Mouse (Mus musculus): ENCODE measurements at regions not wholly inside any gene's neighbourhood (a gene's known extent, or its start where the extent isn't known, plus 50 kb on each side); places are given as distances from the start of the nearest gene placed in this dataset.

DNA sequence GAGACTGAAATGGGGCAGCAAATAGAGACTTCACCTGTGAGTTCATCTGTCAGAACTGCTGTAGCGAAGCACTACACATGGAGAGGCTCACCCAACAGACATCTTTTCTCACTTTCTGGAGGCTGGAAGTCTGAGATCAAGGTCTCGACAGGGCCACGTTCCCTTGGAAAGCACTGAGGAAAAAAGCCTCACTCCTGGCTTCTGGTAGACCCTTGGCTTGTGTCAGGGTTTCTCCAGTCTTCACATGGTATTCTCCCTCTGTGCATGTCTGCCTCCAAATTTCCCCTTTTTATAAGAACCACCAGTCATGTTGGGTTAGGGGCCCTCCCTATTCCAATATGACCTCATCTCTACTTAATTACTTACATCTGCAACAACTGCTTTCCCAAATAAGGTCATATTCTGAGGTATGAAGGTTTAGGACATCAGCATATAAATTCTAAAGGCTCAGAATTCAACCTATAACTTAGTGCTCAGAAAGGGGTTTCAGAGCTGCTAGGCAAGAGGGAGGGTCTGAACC, 124.1 kb downstream of the Cyp26a1 start:
- no peaks in the 10 kb centered on the region for H3K4me1 ChIP-seq (ENCODE audit: control insufficient read depth, insufficient read depth, low read length)
- 80% methylated on average over 3 of the region's 3 CpGs for WGBS
- TF ChIP-seq CTCF (IDR thresholded peaks at IDR 0.05; ENCODE audit: insufficient read depth, low read length), result no peak
- TF ChIP-seq POLR2A (IDR thresholded peaks at IDR 0.05; ENCODE audit: borderline replicate concordance, extremely low read depth, low read depth, low read length), result no peak
- no peak overlapping the region for H3K4me3 ChIP-seq (replicated peaks; ENCODE audit: extremely low read depth, low read depth, low read length)
- DNase-seq, result no peak

DNA sequence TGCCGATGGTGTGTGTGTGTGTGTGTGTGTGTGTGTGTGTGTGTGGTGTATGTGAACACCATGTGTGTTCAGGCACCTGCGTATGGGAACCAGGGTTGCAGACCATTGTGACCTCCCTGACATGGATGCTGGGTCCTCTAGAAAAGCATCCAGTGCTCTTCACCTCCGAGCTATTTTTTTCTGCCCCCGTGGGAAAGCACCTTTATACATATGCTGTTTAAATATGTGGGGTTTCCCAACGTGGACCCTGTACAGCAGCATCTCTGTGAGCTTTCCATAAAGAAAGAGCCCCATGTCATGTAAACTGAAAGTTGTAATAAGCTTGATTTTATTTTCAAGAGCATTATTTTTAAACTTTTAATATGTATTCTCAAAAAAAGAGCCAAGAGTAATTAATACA, 126.6 kb downstream of the Cyp26a1 start:
- no peak for TF ChIP-seq CTCF (IDR thresholded peaks at IDR 0.05; ENCODE audit: insufficient read depth, low read length)
- TF ChIP-seq POLR2A (IDR thresholded peaks at IDR 0.05; ENCODE audit: borderline replicate concordance, extremely low read depth, low read depth, low read length), result no peak
- no peak for DNase-seq
- H3K4me3 ChIP-seq (replicated peaks; ENCODE audit: extremely low read depth, low read depth, low read length), result no peak overlapping the region
- 79% methylated on average over 5 of the region's 5 CpGs for WGBS
- no peaks in the 10 kb centered on the region for H3K4me1 ChIP-seq (ENCODE audit: control insufficient read depth, insufficient read depth, low read length)

DNA sequence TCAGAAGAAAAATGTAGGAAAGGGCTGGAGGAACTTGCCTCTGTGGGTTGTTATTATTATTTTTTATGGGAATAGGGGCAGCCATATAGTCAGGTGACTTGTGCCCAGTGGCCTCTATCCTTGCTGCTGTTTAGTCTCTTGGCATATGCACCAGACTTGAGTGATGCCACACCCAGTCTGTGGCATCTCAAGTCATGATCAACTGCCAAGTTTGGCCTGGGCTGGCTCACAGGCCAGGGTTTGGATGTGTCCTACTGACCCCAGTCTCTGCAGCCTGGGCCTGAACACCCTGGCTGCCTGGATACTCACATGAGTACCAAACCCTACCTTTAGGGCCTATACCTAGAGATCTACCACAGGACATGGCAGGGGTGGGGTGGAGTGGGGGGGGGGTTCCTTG, 133.8 kb downstream of the Cyp26a1 start:
- no peak overlapping the region for H3K4me3 ChIP-seq (replicated peaks; ENCODE audit: extremely low read depth, low read depth, low read length)
- H3K4me1 ChIP-seq (ENCODE audit: control insufficient read depth, insufficient read depth, low read length), result no peaks in the 10 kb centered on the region
- no peak for DNase-seq
- TF ChIP-seq POLR2A (IDR thresholded peaks at IDR 0.05; ENCODE audit: borderline replicate concordance, extremely low read depth, low read depth, low read length) (no peak), CTCF (IDR thresholded peaks at IDR 0.05; ENCODE audit: insufficient read depth, low read length) (no peak)

DNA sequence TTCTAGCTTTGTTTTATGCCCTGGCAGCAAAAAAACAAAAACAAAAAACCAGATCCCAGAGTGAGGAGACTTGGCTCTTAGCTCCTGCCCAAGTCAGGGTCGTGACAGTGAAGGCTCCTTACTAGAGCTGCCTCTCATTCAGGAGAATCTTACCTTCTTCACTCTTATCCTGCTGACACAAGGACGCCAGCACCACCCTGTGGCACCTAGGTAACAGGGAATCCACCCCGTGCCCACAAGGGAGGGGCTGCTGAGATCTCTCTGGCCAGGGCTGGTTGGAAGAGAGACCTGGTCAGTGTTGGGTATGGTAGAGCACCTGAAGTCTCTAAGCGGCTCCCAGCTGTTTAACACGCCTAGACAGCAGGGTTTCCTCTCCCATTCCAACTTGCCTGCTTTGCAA, 139.3 kb downstream of the Cyp26a1 start:
- TF ChIP-seq POLR2A (IDR thresholded peaks at IDR 0.05; ENCODE audit: borderline replicate concordance, extremely low read depth, low read depth, low read length) (no peak), CTCF (IDR thresholded peaks at IDR 0.05; ENCODE audit: insufficient read depth, low read length) (no peak)
- WGBS, result 44% methylated on average over 5 of the region's 5 CpGs
- no peak overlapping the region for H3K4me3 ChIP-seq (replicated peaks; ENCODE audit: extremely low read depth, low read depth, low read length)
- no peaks in the 10 kb centered on the region; the same call in 1 of the 2 replicates for H3K4me1 ChIP-seq (ENCODE audit: control insufficient read depth, insufficient read depth, low read length)
- no peak for DNase-seq
